Mouse (Mus musculus): ENCODE measurements around the gene B3gnt2.

DNA sequence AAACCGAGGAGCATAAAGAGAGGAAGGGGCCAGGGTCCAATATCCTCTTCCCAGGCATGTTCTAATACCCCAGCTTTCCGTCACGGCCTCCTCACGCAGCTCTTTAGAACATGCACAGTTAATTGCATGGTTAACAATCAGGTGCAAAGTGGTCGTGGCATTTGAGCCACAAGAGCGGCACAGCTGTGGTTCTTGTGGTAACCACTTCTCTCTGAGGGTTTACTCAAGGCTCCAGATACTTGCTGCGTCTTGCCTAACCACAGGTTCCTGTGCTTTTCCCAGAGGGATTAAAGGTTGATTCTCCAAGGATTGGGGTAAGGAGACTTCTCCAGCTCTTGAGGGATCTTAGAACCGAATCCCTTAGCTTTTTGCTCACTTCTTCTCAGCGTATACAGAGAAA is 30.5 kb upstream of the B3gnt2 start:
- no peak for TF ChIP-seq CTCF (IDR thresholded peaks at IDR 0.05; ENCODE audit: extremely low read depth, insufficient read length, insufficient replicate concordance, low read depth, low read length)
- TF ChIP-seq POLR2A (IDR thresholded peaks at IDR 0.05; ENCODE audit: low read depth, low read length), result no peak

All from small intestine, adult 2 months (tissue).